Mouse (Mus musculus): ENCODE measurements at regions not wholly inside any gene's neighbourhood (a gene's known extent, or its start where the extent isn't known, plus 50 kb on each side); places are given as distances from the start of the nearest gene placed in this dataset.

DNA sequence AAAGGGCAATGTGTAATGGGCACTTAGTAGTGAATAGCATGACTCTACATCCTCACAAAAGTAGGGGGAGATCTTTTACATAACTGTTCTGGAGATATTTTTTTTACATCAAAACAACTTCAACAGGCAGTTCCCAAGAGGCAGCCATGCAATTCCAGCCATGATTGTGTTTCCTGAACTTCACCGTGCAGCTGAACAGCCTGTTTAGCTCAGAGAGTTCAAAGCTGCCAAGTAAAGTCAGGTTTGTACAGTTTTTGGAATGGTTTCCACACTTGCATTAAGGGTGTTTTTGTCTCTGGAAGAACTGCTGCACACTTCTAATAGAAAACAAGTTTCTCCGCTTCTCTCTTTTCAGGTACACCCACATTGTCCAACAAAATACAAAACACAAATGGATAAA lies 1065.6 kb downstream of the Efna5 start:
- Histone ChIP-seq H3K9me3 (replicated peaks; ENCODE audit: insufficient read depth, low read length) (no peaks in the 10 kb centered on the region), H3K4me3 (ENCODE audit: control insufficient read depth in 1 of 2, insufficient read depth in 1 of 2, low read depth in 2 of 2, low read length in 2 of 2) (no peak overlapping the region), H3K79me2 (ENCODE audit: control insufficient read depth, insufficient read depth, low read length, poor library complexity) (no peaks in the 10 kb centered on the region), H3K4me1 (ENCODE audit: control insufficient read depth in 1 of 2, insufficient read depth in 2 of 2, low read length in 2 of 2) (no peaks in the 10 kb centered on the region), H3K27ac (ENCODE audit: control insufficient read depth, low read depth, low read length) (no peak overlapping the region), H3K36me3 (ENCODE audit: control insufficient read depth in 1 of 2, insufficient read depth in 2 of 2, low read length in 2 of 2) (no peaks in the 10 kb centered on the region), H3K27me3 (ENCODE audit: control insufficient read depth in 1 of 2, insufficient read depth in 2 of 2, low read length in 2 of 2) (no peaks in the 10 kb centered on the region), H3K9ac (ENCODE audit: control insufficient read depth, low read depth, low read length, poor library complexity, severe bottlenecking) (no peak overlapping the region)
- TF ChIP-seq USF2 (IDR thresholded peaks at IDR 0.05; ENCODE audit: borderline replicate concordance in 1 of 2, insufficient read depth in 1 of 2, low read depth in 1 of 2, low read length in 2 of 2) (no peak), NRF1 (IDR thresholded peaks at IDR 0.05; ENCODE audit: insufficient read depth, low read depth, low read length, poor library complexity, severe bottlenecking) (no peak), RAD21 (IDR thresholded peaks at IDR 0.05; ENCODE audit: low read depth, low read length) (no peak), CHD1 (IDR thresholded peaks at IDR 0.05; ENCODE audit: low read depth, low read length) (no peak), MAX (IDR thresholded peaks at IDR 0.05; ENCODE audit: low read length) (no peak), POLR2A (IDR thresholded peaks at IDR 0.05; ENCODE audit: control insufficient read depth in 1 of 2, insufficient read depth in 1 of 2, low read depth in 1 of 2, low read length in 2 of 2, poor library complexity in 1 of 2) (no peak), ZNF384 (IDR thresholded peaks at IDR 0.05; ENCODE audit: low read depth, low read length) (no peak), TAL1 (IDR thresholded peaks at IDR 0.05; ENCODE audit: low read length) (no peak), EP300 (IDR thresholded peaks at IDR 0.05; ENCODE audit: low read depth in 1 of 2, low read length in 2 of 2) (no peak), SMC3 (IDR thresholded peaks at IDR 0.05; ENCODE audit: low read depth, low read length) (no peak), RCOR1 (IDR thresholded peaks at IDR 0.05; ENCODE audit: low read depth, low read length) (no peak), POLR2AphosphoS5 (IDR thresholded peaks at IDR 0.05; ENCODE audit: borderline replicate concordance, low read depth, low read length) (no peak), ETS1 (IDR thresholded peaks at IDR 0.05; ENCODE audit: low read depth, low read length) (no peak)
- no peak for DNase-seq (ENCODE audit: low read depth, low spot score)

DNA sequence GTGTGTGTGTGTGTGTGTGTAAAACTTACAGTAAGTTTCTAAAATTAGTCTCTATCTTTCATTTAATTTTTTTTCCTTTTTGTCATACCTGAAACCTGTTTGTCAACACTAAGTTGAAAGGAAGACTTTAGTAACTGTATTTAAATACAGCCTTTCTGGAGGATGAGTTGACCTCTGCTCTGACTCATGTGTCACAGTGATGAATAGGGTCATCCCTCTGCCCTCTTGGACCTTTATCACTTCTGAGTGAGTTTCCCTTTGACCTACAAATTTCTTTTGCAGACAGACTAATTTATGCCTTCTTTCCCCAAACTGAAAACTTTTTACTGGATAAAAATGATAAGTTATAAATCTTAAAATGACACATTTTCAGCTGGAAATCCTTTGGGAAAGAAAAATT lies 1112.8 kb downstream of the Efna5 start:
- DNase-seq (ENCODE audit: low read depth, low spot score): no peak
- H3K9ac ChIP-seq (ENCODE audit: control insufficient read depth, low read depth, low read length, poor library complexity, severe bottlenecking): no peak overlapping the region
- no peak overlapping the region for H3K4me3 ChIP-seq (ENCODE audit: control insufficient read depth in 1 of 2, insufficient read depth in 1 of 2, low read depth in 2 of 2, low read length in 2 of 2)
- H3K79me2 ChIP-seq (ENCODE audit: control insufficient read depth, insufficient read depth, low read length, poor library complexity): no peaks in the 10 kb centered on the region
- no peaks in the 10 kb centered on the region for H3K36me3 ChIP-seq (ENCODE audit: control insufficient read depth in 1 of 2, insufficient read depth in 2 of 2, low read length in 2 of 2)
- TF ChIP-seq MYC (IDR thresholded peaks at IDR 0.05; ENCODE audit: low read depth, low read length): no peak
- TF ChIP-seq RAD21 (IDR thresholded peaks at IDR 0.05; ENCODE audit: low read depth, low read length): no peak
- TF ChIP-seq SIN3A (IDR thresholded peaks at IDR 0.05; ENCODE audit: low read length): no peak
- TF ChIP-seq ETS1 (IDR thresholded peaks at IDR 0.05; ENCODE audit: low read depth, low read length): no peak
- no peak for TF ChIP-seq TCF12 (IDR thresholded peaks at IDR 0.05; ENCODE audit: low read depth, low read length)
- no peak for TF ChIP-seq MAFK (IDR thresholded peaks at IDR 0.05; ENCODE audit: borderline replicate concordance, low read depth, low read length)
- TF ChIP-seq MAX (IDR thresholded peaks at IDR 0.05; ENCODE audit: low read length): no peak
- no peak for TF ChIP-seq HCFC1 (IDR thresholded peaks at IDR 0.05; ENCODE audit: low read depth, low read length)
- TF ChIP-seq POLR2AphosphoS2 (IDR thresholded peaks at IDR 0.05; ENCODE audit: low read length): no peak
- TF ChIP-seq TBP (IDR thresholded peaks at IDR 0.05; ENCODE audit: low read depth, low read length): no peak
- no peak for TF ChIP-seq GABPA (IDR thresholded peaks at IDR 0.05; ENCODE audit: low read depth, low read length)
- no peak for TF ChIP-seq RCOR1 (IDR thresholded peaks at IDR 0.05; ENCODE audit: low read depth, low read length)
- TF ChIP-seq USF2 (IDR thresholded peaks at IDR 0.05; ENCODE audit: borderline replicate concordance in 1 of 2, insufficient read depth in 1 of 2, low read depth in 1 of 2, low read length in 2 of 2): no peak
- TF ChIP-seq MXI1 (IDR thresholded peaks at IDR 0.05; ENCODE audit: low read depth, low read length): no peak
- no peak for TF ChIP-seq CTCF (IDR thresholded peaks at IDR 0.05 in 2 of 3, conservative IDR thresholded peaks at IDR 0.05 in 1 of 3; ENCODE audit: control insufficient read depth in 1 of 3, insufficient read depth in 1 of 3, low read depth in 2 of 3, low read length in 3 of 3, poor library complexity in 1 of 3, severe bottlenecking in 1 of 3)
- no peak overlapping the region for H3K27ac ChIP-seq (ENCODE audit: control insufficient read depth, low read depth, low read length)
- H3K9me3 ChIP-seq (replicated peaks; ENCODE audit: insufficient read depth, low read length): no peaks in the 10 kb centered on the region
- no peaks in the 10 kb centered on the region for H3K4me1 ChIP-seq (ENCODE audit: control insufficient read depth in 1 of 2, insufficient read depth in 2 of 2, low read length in 2 of 2)
- no peaks in the 10 kb centered on the region for H3K27me3 ChIP-seq (ENCODE audit: control insufficient read depth in 1 of 2, insufficient read depth in 2 of 2, low read length in 2 of 2)

Measured in MEL (cell line).